8 mouse cellular contexts compared by ENCODE assay signal in genomic region chr3:94443597-94443964, GRCm38 (mm10). TPM values are rescaled to one million over a fixed set of nuclear protein-coding genes. Genes with fewer than 3 reads are reported as not detected.
A peak's percentile ranks its signal among the peaks of the same experiment; 100 is the strongest.
DNase-seq lines count a peak whose midpoint lies in the region; ATAC-seq and TF ChIP-seq lines count a peak whose summit lies in the region.

Gene Oaz3, minus strand, starts transcription at chr3:94443915.

- no peaks in the 10 kb centered on the region for H3K4me1 ChIP-seq in cortical plate, adult 2 months (ENCODE audit: control insufficient read depth, insufficient read depth, low read length)
- peaks cover 6% of the 10 kb centered on the region for H3K4me1 ChIP-seq in hindbrain, embryonic 16.5 days (ENCODE audit: control insufficient read depth, insufficient read depth, low read depth, low read length)
- H3K4me1 ChIP-seq in midbrain, embryonic 16.5 days (ENCODE audit: control insufficient read depth, insufficient read depth, low read length), result peaks cover 9% of the 10 kb centered on the region

- H3K9ac ChIP-seq in hindbrain, embryonic 16.5 days (ENCODE audit: low read depth, low read length), result peak within 1 kb of the TSS; percentile 90
- H3K9ac ChIP-seq in midbrain, embryonic 16.5 days (ENCODE audit: low read depth, low read length), result peak within 1 kb of the TSS; percentile 93

- H3K4me2 ChIP-seq in hindbrain, embryonic 16.5 days (ENCODE audit: low read length), result peak within 1 kb of the TSS; percentile 58
- peak within 1 kb of the TSS; percentile 75 for H3K4me2 ChIP-seq in midbrain, embryonic 16.5 days (ENCODE audit: low read length)

- H3K9me3 ChIP-seq in hindbrain, embryonic 16.5 days (ENCODE audit: control insufficient read depth, low read length), result no peaks in the 10 kb centered on the region
- H3K9me3 ChIP-seq in midbrain, embryonic 16.5 days (replicated peaks; ENCODE audit: control insufficient read depth, low read length, poor library complexity, severe bottlenecking), result no peaks in the 10 kb centered on the region

- peak in 1 of 2 experiments; percentile 29 for DNase-seq in left cerebral cortex, adult 2 months (ENCODE audit: extremely low spot score in 1 of 2, low spot score in 2 of 2)
- DNase-seq in left cerebral cortex, adult 8-10 months (ENCODE audit: low spot score in 2 of 2), result no peak
- no peak for DNase-seq in cerebellum, adult 11-12 months
- no peak for DNase-seq in right cerebral cortex, postnatal 25 days
- DNase-seq in layer of hippocampus, postnatal 10 days (ENCODE audit: low spot score in 2 of 2), result no peak

- H3K36me3 ChIP-seq in hindbrain, embryonic 16.5 days (ENCODE audit: control insufficient read depth, insufficient read depth, low read length), result peaks cover 25% of the 10 kb centered on the region
- peaks cover 27% of the 10 kb centered on the region for H3K36me3 ChIP-seq in midbrain, embryonic 16.5 days (ENCODE audit: control insufficient read depth, insufficient read depth, low read length)

- no peak for TF ChIP-seq POLR2A in cortical plate, adult 2 months (IDR thresholded peaks at IDR 0.05; ENCODE audit: extremely low read depth, insufficient read depth, low read length)

- under 1% methylated on average over 20 of the region's 24 CpGs for WGBS in hindbrain, embryonic 16.5 days
- WGBS in midbrain, embryonic 16.5 days, result 2% methylated on average over 22 of the region's 24 CpGs

- H3K27ac ChIP-seq in left cerebral cortex, adult 2 months, result peak within 1 kb of the TSS; percentile 87
- 0 out of 2 replicates have a peak within 1 kb of the TSS, but pooled peaks have one; percentile 41 for H3K27ac ChIP-seq in cortical plate, adult 2 months (ENCODE audit: insufficient read depth, low read length)
- peak within 1 kb of the TSS; percentile 73 for H3K27ac ChIP-seq in hindbrain, embryonic 16.5 days (ENCODE audit: low read depth, low read length)
- H3K27ac ChIP-seq in midbrain, embryonic 16.5 days (ENCODE audit: low read length), result peak within 1 kb of the TSS; percentile 72

- intact Hi-C loops in left cerebral cortex, adult 2 months (cut with DNase I), result loop anchor here (2.0 to 5.0 kb wide), 2 partner anchors 76 to 139 kb away; partner anchors contain the start of gene Snx27

- H3K4me3 ChIP-seq in left cerebral cortex, adult 2 months, result peak within 1 kb of the TSS; percentile 91
- peak within 1 kb of the TSS; percentile 92 for H3K4me3 ChIP-seq in cortical plate, adult 2 months (ENCODE audit: insufficient read depth, low read length)
- H3K4me3 ChIP-seq in hindbrain, embryonic 16.5 days (ENCODE audit: low read length), result peak within 1 kb of the TSS; percentile 83
- H3K4me3 ChIP-seq in midbrain, embryonic 16.5 days (ENCODE audit: low read depth, low read length), result peak within 1 kb of the TSS; percentile 91

- ATAC-seq in hindbrain, embryonic 16.5 days, result no peak
- ATAC-seq in midbrain, embryonic 16.5 days, result no peak

- TF ChIP-seq CTCF in left cerebral cortex, adult 2 months (IDR thresholded peaks at IDR 0.05), result no peak
- TF ChIP-seq CTCF in cortical plate, adult 2 months (IDR thresholded peaks at IDR 0.05; ENCODE audit: extremely low read depth, insufficient read depth, low read length), result no peak

- no peaks in the 10 kb centered on the region for H3K27me3 ChIP-seq in hindbrain, embryonic 16.5 days (replicated peaks; ENCODE audit: control insufficient read depth, insufficient read depth, low read length)
- peaks cover 5% of the 10 kb centered on the region; the same call in 1 of the 2 replicates for H3K27me3 ChIP-seq in midbrain, embryonic 16.5 days (ENCODE audit: control insufficient read depth, insufficient read depth, low read depth, low read length)

RNA-seq across cellular contexts. Expression of gene Oaz3, which starts in this region (rescaled TPM):
- total RNA-seq in left cerebral cortex, adult 2 months (2021), result not detected
- total RNA-seq in left cerebral cortex, adult 8-10 months (2022), result not detected
- polyA plus RNA-seq in cortical plate, adult 2 months (2012; rRNA removed), result 0.15 and 0.25 TPM in 2 replicates
- 0.90 and 1.7 TPM in 2 replicates for polyA plus RNA-seq in hindbrain, embryonic 16.5 days (2015; fragmentation: Nextera tagmentation; extraction: Ambion mirVana)
- 1.5 TPM in 2 replicates for polyA plus RNA-seq in midbrain, embryonic 16.5 days (2015; fragmentation: Nextera tagmentation; extraction: Ambion mirVana)
- not detected for total RNA-seq in layer of hippocampus, postnatal 10 days (2021)
